Mouse (Mus musculus) neural tube, postnatal 0 days (tissue): ENCODE results near the gene Trmt13. TPM values are rescaled to one million over a fixed set of nuclear protein-coding genes. Genes with fewer than 3 reads are reported as not detected.

Experiments used
- polyA plus RNA-seq: library from polyadenylated mRNA; unstranded; fragments of >200 nt; fragmentation: Nextera tagmentation; extraction: Ambion mirVana; gene quantifications from 2 replicates; pipeline ENCODE4 v1.2.1, GENCODE M21; 2015

The Trmt13 gene
- polyA plus RNA-seq = 18.7 and 20.5 TPM in 2 replicates

DNA sequence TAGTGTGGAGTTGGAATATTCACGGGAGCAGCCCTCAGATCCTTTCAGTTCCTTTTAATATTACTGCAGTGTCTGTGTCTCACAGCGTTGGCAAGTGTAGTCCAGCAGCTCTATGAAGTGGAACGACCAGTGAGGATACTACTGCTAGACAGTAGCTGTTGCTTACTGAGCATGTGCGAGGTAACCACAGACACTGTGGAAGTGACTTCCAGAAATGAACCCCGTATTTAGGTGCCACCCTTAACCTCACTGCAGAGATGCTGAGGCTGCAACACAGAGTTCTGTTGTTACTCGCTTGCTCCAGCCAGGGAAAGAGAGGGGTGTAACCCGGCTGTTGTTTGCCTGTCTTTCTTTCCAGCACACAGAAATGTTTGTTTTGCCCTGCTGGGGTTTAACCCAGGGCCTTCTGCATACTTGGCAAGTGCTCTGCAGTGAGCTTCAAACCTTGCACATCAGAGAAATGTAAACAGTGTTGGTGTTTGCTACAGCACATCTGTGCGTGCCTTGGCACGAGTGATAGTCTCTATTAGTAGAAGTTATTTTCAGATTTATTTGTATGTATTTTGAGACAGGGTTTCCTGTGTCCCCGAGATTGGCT, at the start of gene Trmt13:
TSS of gene Trmt13 (minus strand) at position 293 of the 598 bp plus-strand sequence.

DNA sequence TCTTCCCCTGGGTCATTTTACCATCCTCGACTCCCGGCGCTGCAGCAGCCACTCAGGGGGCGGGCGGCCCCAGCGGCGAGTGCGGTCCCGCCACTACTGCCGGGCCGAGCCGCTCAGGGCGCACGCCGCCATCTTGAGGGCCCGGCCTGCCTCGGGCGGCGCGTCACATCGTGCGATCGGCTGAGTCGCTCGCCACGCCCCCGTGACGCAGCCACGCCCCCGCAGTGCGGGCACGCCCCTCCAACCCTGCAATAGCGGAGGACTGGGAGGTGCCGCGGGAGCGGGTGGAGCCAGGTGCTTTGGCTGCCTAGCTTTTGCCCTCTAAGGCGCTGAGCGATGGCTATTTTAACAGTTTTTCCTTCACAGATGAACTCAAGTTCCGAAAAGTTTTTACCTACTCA, 48.1 kb upstream of the Trmt13 start, which contains the start of gene Mfsd14a:
TSS of gene Mfsd14a (minus strand) at position 215 of the 401 bp plus-strand sequence.

DNA sequence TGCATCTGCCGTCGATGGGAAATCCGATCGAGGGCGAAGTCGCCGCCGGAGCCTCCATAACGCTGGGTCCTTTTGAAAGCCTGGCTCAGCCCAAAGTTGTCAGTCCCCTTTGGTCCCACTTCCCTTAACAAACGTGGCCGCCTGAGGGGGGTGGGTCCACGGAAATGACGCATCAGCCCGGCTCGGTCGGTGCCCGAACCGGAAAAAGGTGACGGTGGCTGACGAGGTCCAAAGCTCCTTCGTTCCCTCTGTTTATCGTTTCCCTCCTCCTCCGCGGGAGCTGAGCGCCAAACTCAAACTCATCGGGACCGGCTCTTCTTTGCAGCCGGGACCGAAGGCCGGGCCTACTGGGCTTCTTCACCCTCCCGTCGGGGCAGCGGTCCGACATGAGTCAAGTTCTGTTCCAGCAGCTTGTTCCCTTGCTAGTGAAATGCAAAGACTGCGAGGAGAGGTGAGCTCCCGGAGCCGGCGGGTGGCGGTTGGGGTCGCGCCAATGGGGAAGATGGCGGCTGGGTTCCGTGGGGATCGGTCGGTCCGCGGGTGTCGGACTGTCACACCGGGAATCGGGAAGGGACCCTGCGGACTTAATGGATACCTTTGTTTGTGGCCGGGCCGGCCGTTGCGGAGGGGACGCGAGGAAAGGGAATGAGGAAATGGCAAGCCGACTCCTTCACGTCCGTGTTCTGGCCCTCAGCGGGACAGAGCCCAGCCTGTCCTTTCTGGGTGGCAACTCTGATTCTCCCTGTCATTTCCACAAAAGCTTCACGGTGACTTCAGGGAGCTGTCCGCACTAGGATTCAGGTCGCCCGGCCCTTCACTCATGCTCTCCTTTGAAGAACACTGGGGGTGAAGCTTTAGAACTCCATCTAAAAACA, 19.4 kb downstream of the Trmt13 start, which contains the start of gene Sass6:
TSS of gene Sass6 (plus strand) at position 255 of the 875 bp plus-strand sequence.

DNA sequence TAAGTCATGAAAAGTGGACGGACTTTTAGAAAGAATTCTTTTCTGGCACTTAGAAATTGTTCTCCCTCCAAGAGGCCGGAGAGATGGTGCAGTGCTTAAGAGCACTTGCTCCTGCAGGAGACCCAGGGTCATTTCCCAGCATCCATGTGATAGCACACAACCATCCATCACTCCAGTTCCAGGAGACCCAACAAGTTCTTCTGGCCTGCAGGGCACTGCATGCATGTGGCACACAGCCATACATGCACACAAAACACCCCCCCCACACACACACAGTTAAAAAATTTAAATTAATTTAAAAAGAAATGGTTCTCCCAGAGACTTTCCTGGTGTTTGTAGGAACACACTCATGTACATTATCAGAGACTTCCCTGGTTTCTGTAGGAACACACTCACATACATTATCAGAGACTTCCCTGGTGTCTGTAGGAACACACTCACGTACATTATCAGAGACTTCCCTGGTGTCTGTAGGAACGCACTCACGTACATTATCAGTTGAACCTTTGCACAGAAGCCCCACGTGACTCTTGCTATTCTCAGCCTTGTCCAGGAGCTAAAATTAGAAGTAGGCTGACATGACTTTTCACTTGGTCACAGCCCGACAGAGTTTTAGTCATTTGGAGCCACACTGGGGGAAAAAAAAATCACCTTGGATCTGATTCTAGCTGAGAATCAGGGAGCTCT, 51.8 kb downstream of the Trmt13 start, which contains the start of gene Lrrc39:
TSS of gene Lrrc39 (plus strand) at position 566 of the 687 bp plus-strand sequence.

Other genes starting within 250 kb of the Trmt13 start
- 3.7 and 3.8 TPM in 2 replicates for gene Cdc14a, start 190.6 kb downstream of the Trmt13 start, polyA plus RNA-seq
- 120 and 124 TPM in 2 replicates for gene Rtca, start 106.4 kb downstream of the Trmt13 start, polyA plus RNA-seq
- gene Dbt, start 101.5 kb downstream of the Trmt13 start, polyA plus RNA-seq = 14.3 and 14.4 TPM in 2 replicates
- gene Lrrc39, start 51.6 kb downstream of the Trmt13 start, polyA plus RNA-seq = 0.26 and 0.36 TPM in 2 replicates
- 8.3 and 10.6 TPM in 2 replicates for gene Sass6, start 19.6 kb downstream of the Trmt13 start, polyA plus RNA-seq
- 54.8 and 55.4 TPM in 2 replicates for gene Mfsd14a, start 48.1 kb upstream of the Trmt13 start, polyA plus RNA-seq
- gene Gm43191, start 66.7 kb upstream of the Trmt13 start, polyA plus RNA-seq = not detected in 2 replicates
- 7.5 and 7.6 TPM in 2 replicates for gene Slc35a3, start 98.2 kb upstream of the Trmt13 start, polyA plus RNA-seq
- 15.2 and 17.8 TPM in 2 replicates for gene Agl, start 193.6 kb upstream of the Trmt13 start, polyA plus RNA-seq
- 3.7 and 4.6 TPM in 2 replicates for gene Frrs1, start 244.9 kb upstream of the Trmt13 start, polyA plus RNA-seq